Mouse (Mus musculus) CH12.LX (cell line): ENCODE results near the gene Slc25a44. TPM values are rescaled to one million over a fixed set of nuclear protein-coding genes. Genes with fewer than 3 reads are reported as not detected.

Experiments used
- DNase-seq: peaks from one replicate; pipeline ENCODE4 v3.0.0-alpha.2; 2013; ENCODE audit errors: extremely low read depth
- H3K27ac ChIP-seq: 2 replicates; pipeline ENCODE4 v1.5.1; 2012; ENCODE audit warnings: low read depth, mild to moderate bottlenecking, control low read depth, moderate library complexity; ENCODE audit not compliant: insufficient read depth
- H3K27me3 ChIP-seq: replicated peaks from 2 replicates; pipeline ENCODE3; 2012; ENCODE audit warnings: inconsistent platforms
- H3K36me3 ChIP-seq, 2 experiments: replicated peaks in 1 of 2; 2 replicates each; pipeline versions ENCODE3 to v1.6.1; 2012; ENCODE audit warnings: inconsistent platforms in 1 of 2, low read length in 1 of 2, mild to moderate bottlenecking in 1 of 2, mixed read lengths in 1 of 2, moderate library complexity in 1 of 2; ENCODE audit not compliant: control insufficient read depth in 1 of 2, insufficient read depth in 1 of 2
- H3K4me1 ChIP-seq, 2 experiments: 2 replicates each; pipeline ENCODE4 v1.6.1; 2012; ENCODE audit warnings: inconsistent platforms in 1 of 2, moderate library complexity in 1 of 2; ENCODE audit not compliant: insufficient read depth in 2 of 2, control insufficient read depth in 1 of 2
- H3K4me2 ChIP-seq: 2 replicates; pipeline ENCODE4 v1.6.1; 2012; ENCODE audit warnings: low read depth, mild to moderate bottlenecking, control low read depth; ENCODE audit not compliant: poor library complexity, insufficient read depth, severe bottlenecking
- H3K4me3 ChIP-seq, 3 experiments: fragments of 150-350 bp in 1 of 3; sonication (generic) in 1 of 3; replicated peaks in 1 of 3; 2 replicates each; pipeline versions ENCODE3 to v1.5.1; 2011 to 2012; ENCODE audit warnings: low read depth in 2 of 3, low read length in 2 of 3, mild to moderate bottlenecking in 2 of 3, moderate library complexity in 2 of 3, control low read depth in 1 of 3, improper control_type of control experiment in 1 of 3, inconsistent platforms in 1 of 3, mixed read lengths in 1 of 3; ENCODE audit not compliant: poor library complexity in 1 of 3
- H3K79me2 ChIP-seq: replicated peaks from 2 replicates; pipeline ENCODE4 v1.6.1; 2012; ENCODE audit warnings: mild to moderate bottlenecking, moderate library complexity; ENCODE audit not compliant: control insufficient read depth, poor library complexity, insufficient read depth, severe bottlenecking; ENCODE audit errors: extremely low read depth
- H3K9ac ChIP-seq: 2 replicates; pipeline ENCODE4 v1.6.1; 2012; ENCODE audit warnings: low read depth, mild to moderate bottlenecking, control low read depth, moderate library complexity; ENCODE audit not compliant: insufficient read depth
- H3K9me3 ChIP-seq: replicated peaks from 2 replicates; pipeline ENCODE3; 2012; ENCODE audit warnings: low read length, inconsistent platforms, mixed read lengths
- CHD1 ChIP-seq: IDR thresholded peaks from 2 replicates; pipeline ENCODE4 v1.6.1; 2012; ENCODE audit warnings: low read depth, low read length, improper control_type of control experiment, inconsistent platforms
- CHD2 ChIP-seq: IDR thresholded peaks from 2 replicates; pipeline ENCODE4 v1.6.1; 2011; ENCODE audit warnings: low read length, improper control_type of control experiment
- E2F4 ChIP-seq: IDR thresholded peaks from 2 replicates; pipeline ENCODE4 v1.6.1; 2011; ENCODE audit warnings: low read depth, low read length, improper control_type of control experiment; ENCODE audit not compliant: insufficient replicate concordance
- EP300 ChIP-seq: IDR thresholded peaks from 2 replicates; pipeline ENCODE4 v1.6.1; 2011; ENCODE audit warnings: low read length, improper control_type of control experiment
- IRF4 ChIP-seq: IDR thresholded peaks from 2 replicates; pipeline ENCODE4 v1.6.1; 2014; ENCODE audit warnings: low read depth, mild to moderate bottlenecking, inconsistent platforms, low read length, improper control_type of control experiment
- JUND ChIP-seq: conservative IDR thresholded peaks from 2 replicates; pipeline ENCODE4 v1.6.1; 2011; ENCODE audit warnings: low read depth, low read length, improper control_type of control experiment
- KAT2A ChIP-seq: IDR thresholded peaks from 2 replicates; pipeline ENCODE4 v1.6.1; 2012; ENCODE audit warnings: low read length, improper control_type of control experiment, inconsistent platforms; ENCODE audit not compliant: insufficient replicate concordance
- NELFE ChIP-seq: IDR thresholded peaks from 2 replicates; pipeline ENCODE4 v1.6.1; 2011; ENCODE audit warnings: low read depth, low read length, improper control_type of control experiment
- NRF1 ChIP-seq: IDR thresholded peaks from 2 replicates; pipeline ENCODE4 v1.6.1; 2014; ENCODE audit warnings: low read depth, mild to moderate bottlenecking, inconsistent platforms, low read length, improper control_type of control experiment, moderate library complexity
- PAX5 ChIP-seq: IDR thresholded peaks from 2 replicates; pipeline ENCODE4 v1.6.1; 2012; ENCODE audit warnings: low read length, inconsistent platforms, mixed read lengths
- POLR2A ChIP-seq: IDR thresholded peaks from 2 replicates; pipeline ENCODE4 v1.6.1; 2011; ENCODE audit warnings: low read depth, mild to moderate bottlenecking, improper control_type of control experiment, low read length
- RAD21 ChIP-seq: IDR thresholded peaks from 2 replicates; pipeline ENCODE4 v1.6.1; 2011; ENCODE audit warnings: low read depth, mild to moderate bottlenecking, low read length, improper control_type of control experiment, moderate library complexity
- SMC3 ChIP-seq: IDR thresholded peaks from 2 replicates; pipeline ENCODE4 v1.6.1; 2011; ENCODE audit warnings: low read depth, low read length, improper control_type of control experiment
- TCF12 ChIP-seq: IDR thresholded peaks from 2 replicates; pipeline ENCODE4 v1.6.1; 2014; ENCODE audit warnings: low read depth, mild to moderate bottlenecking, inconsistent platforms, low read length, improper control_type of control experiment
- UBTF ChIP-seq: IDR thresholded peaks from 2 replicates; pipeline ENCODE4 v1.6.1; 2012; ENCODE audit warnings: low read depth, mild to moderate bottlenecking, inconsistent platforms, low read length, improper control_type of control experiment, moderate library complexity
- USF2 ChIP-seq: conservative IDR thresholded peaks from 2 replicates; pipeline ENCODE4 v1.6.1; 2011; ENCODE audit warnings: low read depth, low read length, improper control_type of control experiment
- ZKSCAN1 ChIP-seq: IDR thresholded peaks from 2 replicates; pipeline ENCODE4 v1.6.1; 2012; ENCODE audit warnings: low read depth, inconsistent platforms, low read length, improper control_type of control experiment, borderline replicate concordance
- ZNF384 ChIP-seq: IDR thresholded peaks from 2 replicates; pipeline ENCODE4 v1.6.1; 2012; ENCODE audit warnings: low read depth, low read length, improper control_type of control experiment, inconsistent platforms
- dilution Hi-C: fragments of 300-500 bp; cut with MboI; formaldehyde crosslinking; loops from 2 replicates; pipeline ENCODE4 v1.14.3; 2020; ENCODE audit warnings: low sequenced_read_pairs; ENCODE audit not compliant: extremely low pct_unique_long_range_greater_than_20kb, extremely low pct_ligation_motif_present
- in situ Hi-C: fragments of 300-500 bp; cut with MboI; formaldehyde crosslinking; loops from 3 replicates; pipeline ENCODE4 v1.14.3; 2019; ENCODE audit warnings: low sequenced_read_pairs, low pct_ligation_motif_present, low pct_unique_long_range_greater_than_20kb, mixed read lengths
- polyA plus RNA-seq: library from polyadenylated mRNA; unstranded; fragments of >175 nt; gene quantifications from 2 replicates; pipeline ENCODE4 v1.2.1, GENCODE M21; 2012; ENCODE audit warnings: low read depth; ENCODE audit not compliant: insufficient read length
- total RNA-seq, 2 experiments: library from RNA; depleted of rRNA; stranded (reverse); fragments of 300-350 nt in 1 of 2; fragments of >200 nt in 1 of 2; gene quantifications; 2 replicates each; pipeline ENCODE4 v1.2.3; 2012 to 2014

The Slc25a44 gene
- total and polyA plus RNA-seq, 3 experiments: 8.9 to 17.5 (median 13.2) TPM

DNA sequence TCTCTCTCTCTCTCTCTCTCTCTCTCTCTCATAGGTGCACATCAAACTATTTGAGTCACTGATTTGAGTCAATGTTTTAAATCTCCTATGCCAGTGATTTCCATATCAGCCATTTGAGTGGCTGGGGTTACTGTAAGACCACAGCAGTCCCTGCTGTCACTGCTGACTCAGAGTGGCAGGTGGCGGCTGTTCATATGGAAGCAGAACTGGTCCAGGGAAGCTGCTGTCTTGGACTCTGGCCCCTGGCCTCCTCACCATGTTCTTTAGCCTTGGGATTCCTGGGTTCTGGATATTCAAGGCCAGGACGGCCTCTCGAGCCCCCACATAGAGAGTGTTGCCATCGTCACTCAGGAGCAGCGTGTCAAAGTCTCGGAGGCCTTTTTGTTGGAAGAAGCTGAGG lies 27.8 kb upstream of the Slc25a44 start:
- dilution Hi-C loops: no loop called here
- Histone ChIP-seq H3K4me1 (peaks cover 12 to 48% of the 10 kb centered on the region in 2 experiments), H3K27ac (no peak overlapping the region), H3K4me3 (no peak overlapping the region), H3K36me3 (no peaks in the 10 kb centered on the region), H3K27me3 (no peaks in the 10 kb centered on the region), H3K9ac (no peak overlapping the region), H3K9me3 (no peaks in the 10 kb centered on the region), H3K79me2 (no peaks in the 10 kb centered on the region), H3K4me2 (no peak overlapping the region)
- DNase-seq: no peak
- in situ Hi-C loops: no loop called here
- no peak for TF ChIP-seq CHD1
- TF ChIP-seq USF2: no peak
- TF ChIP-seq UBTF: no peak
- TF ChIP-seq EP300: no peak
- no peak for TF ChIP-seq JUND
- TF ChIP-seq POLR2A: no peak
- no peak for TF ChIP-seq PAX5
- TF ChIP-seq SMC3: no peak
- TF ChIP-seq NRF1: no peak
- no peak for TF ChIP-seq RAD21
- no peak for TF ChIP-seq ZNF384
- no peak for TF ChIP-seq IRF4
- TF ChIP-seq CHD2: no peak
- no peak for TF ChIP-seq TCF12
- TF ChIP-seq ZKSCAN1: no peak

DNA sequence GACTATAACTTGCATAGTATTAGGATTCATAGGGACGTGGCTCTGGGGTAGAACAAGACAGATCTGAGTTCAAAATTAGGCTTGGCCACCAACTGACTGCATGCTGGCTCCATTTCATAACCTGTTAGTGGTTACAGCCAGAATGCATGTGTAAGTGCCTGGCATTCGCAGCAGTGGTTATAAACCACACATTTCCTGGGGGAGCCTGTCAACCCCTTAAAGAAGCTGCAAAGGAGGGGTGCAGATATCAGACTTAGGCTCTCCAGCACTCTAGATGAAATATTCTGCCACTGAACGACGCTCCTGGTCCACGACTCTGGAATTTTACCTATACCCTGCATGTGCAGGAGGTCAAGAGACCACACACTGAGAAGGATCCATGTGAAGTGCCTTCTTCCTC lies 27.3 kb upstream of the Slc25a44 start:
- Histone ChIP-seq H3K9ac (no peak overlapping the region), H3K9me3 (no peaks in the 10 kb centered on the region), H3K27ac (no peak overlapping the region), H3K79me2 (no peaks in the 10 kb centered on the region), H3K36me3 (no peaks in the 10 kb centered on the region), H3K4me1 (peaks cover 9 to 44% of the 10 kb centered on the region in 2 experiments), H3K4me2 (no peak overlapping the region), H3K27me3 (no peaks in the 10 kb centered on the region), H3K4me3 (no peak overlapping the region)
- DNase-seq: no peak
- in situ Hi-C loops: no loop called here
- dilution Hi-C loops: no loop called here
- no peak for TF ChIP-seq USF2
- no peak for TF ChIP-seq E2F4
- no peak for TF ChIP-seq KAT2A
- TF ChIP-seq NELFE: no peak
- TF ChIP-seq IRF4: no peak
- no peak for TF ChIP-seq EP300
